Mouse (Mus musculus): ENCODE data around the gene Man1c1.

The Man1c1 gene

DNA sequence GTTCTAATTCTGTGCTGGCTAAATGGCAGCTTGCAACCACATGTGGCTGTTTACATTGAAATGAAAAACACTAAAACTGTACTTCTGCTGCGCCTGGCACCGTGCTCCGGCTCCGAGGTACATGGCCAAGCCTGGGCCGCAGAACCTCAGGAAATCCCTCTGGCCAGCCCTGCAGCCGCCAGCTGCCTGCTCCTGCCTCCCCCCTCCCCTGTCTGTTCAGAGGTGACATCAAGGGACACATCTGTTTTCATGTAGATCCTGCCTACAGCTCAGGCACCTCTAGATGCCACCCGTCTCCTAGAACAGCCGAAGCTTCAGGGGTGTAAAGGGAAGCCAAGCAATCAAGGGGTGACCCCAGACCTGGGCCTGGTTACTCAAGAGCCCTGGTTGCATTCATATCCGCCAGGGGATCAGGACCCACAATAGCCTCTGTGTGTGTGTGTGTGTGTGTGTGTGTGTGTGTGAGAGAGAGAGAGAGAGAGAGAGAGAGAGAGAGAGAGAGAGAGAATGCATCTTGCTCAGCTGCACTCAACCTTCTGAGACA is 145.4 kb downstream of the Man1c1 start:
- CTCF ChIA-PET, result interaction anchor here (0.7 kb wide), 1 partner anchor 138 kb away, joined by 11 read pairs; no protein-coding TSS in a partner anchor

DNA sequence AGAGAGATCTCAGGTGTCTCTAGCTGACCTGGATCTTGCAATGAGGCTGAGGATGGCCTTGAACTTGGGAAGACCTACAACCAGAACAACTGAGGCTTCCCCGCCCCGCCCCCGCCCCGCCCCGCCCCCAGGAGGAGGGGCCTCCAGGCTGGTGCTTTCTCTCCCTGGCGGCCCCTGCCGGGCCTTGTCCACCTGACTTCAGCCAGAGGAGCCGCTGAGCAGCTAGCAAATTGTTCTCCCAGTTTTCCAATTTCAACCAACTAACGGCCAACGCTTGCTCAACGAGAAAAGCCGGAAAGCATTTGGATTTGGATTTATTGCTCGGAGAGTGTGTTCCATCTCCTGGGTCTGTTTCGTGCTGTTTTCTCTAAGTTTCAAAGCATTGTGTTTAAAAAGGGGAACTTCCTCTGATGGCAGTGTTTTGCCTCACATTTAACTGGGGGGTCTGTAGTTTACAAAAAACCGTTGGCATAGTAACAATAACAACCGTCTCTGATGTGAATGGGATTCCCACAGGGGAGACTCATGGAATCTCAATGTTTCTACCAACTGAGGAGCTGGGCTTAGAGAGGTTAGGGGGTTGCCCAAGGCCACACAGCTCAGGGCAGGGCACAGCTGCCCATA is 146.4 kb downstream of the Man1c1 start:
- CTCF ChIA-PET, result interaction anchor here (0.7 to 1.1 kb wide), 2 partner anchors 15 to 139 kb away, joined by 5 to 11 read pairs; no protein-coding TSS in a partner anchor

DNA sequence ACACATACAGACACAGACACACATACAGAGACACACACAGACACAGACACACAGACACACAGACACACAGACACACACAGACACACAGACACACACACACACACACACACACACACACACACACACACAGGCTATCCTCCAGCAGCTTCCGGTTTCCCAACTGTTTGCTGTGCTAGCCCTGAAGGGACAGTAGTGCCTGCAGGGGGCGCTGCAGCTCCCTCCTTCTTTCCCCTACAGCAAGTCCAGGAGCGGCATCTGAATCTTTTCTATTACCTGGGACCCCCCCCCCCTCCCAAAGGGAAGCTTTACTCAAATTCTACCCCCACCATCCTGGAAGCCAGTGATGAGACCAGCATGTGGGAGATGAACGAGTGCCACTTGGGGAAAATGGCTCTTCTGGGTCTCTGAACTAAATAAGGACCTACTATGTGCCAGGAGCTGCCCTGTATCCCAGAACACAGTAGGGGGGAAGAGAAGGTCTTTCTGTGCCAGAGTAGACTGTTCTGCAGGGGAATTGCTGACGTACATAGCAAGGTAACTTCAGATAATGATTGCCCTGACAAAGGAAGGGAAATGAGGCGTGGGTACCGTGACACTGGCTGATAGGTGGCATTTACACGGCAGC is 148.0 kb downstream of the Man1c1 start:
- CTCF ChIA-PET, result interaction anchor here (0.7 kb wide), 1 partner anchor 14 kb away, joined by 6 read pairs; no protein-coding TSS in a partner anchor

DNA sequence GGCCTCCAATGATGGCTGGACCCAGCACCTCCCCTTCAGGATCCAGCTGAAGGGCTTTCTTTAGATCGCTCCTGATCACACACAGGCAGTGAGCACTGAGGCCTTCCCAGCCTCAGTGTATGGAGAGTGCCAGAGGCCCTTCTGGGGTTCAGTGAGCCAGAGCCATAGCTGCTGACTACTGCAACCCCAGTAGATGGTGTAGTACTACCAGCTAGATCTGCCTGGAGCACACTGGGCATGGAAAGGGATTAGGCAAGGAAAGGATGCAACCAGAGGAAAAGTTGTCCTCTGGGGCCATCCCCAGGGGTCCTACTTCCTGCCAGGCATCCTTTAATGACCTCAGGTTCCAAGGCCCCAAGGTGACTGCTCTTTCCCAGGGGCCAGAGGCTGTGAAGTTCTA is 150.5 kb downstream of the Man1c1 start:
- CTCF ChIA-PET, result no interaction called here

DNA sequence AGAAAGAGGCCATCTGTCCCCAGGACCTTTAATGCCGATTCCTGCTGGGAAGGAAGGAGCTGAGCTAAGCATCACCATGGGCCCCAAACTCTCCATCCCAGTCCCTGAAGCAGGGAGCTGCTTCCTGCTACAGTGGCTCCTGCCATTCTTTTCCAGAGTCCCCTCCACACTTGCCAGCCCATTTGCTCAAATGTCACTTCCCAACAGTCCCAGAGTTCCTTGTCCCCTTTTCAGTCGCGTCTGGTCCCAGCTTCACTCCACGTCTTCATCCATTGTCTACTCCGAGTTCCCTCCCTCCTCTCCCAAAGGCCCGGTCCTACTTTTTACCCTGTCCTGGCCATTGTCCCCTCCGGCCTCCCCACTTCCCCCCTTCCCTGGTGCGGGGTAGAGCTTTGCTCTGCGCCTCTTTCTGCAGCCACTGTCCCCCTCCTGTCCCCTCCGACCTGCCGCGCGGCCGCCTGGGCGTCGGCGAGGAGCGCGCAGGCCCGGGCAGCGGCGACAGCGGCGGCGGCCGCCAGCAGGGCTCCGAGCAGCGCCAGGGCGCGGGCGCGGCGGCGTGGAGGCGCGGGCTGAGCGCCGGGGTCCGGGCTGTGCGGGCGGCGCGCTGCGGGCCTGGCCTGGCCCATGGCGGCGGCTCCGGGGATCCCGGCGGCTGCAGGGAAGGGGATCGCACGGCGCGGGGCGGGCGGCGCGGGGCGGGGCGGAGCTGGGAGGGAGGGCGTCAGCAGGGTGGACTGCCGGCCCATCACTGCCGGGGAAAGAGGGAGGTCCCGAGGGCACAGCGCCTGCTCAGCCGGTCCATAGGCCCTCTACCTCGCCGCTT is 152.4 kb downstream of the Man1c1 start, which contains the start of gene Selenon:
Selenon (minus strand) TSS at position 673 of the 823 bp plus-strand sequence.
- CTCF ChIA-PET, result no interaction called here

DNA sequence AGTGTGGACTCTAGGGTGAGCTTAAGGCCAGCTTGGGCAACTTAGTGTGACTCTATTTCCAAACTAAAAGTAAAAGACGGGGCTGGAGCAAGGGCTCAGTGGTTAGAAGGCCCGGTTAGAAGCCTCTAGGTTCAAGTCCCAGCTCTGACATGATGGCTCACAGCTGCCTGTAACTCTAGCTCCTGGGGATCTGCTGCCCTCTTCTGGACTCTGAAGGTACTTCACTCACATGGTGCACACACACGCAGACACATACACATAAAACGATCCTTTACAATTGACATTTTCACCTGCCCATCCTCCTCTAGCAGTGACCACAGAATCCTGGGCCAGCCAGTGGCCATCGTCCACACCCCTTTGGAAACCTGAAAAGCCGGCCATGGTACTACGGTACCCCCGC is 154.2 kb downstream of the Man1c1 start:
- CTCF ChIA-PET, result no interaction called here

DNA sequence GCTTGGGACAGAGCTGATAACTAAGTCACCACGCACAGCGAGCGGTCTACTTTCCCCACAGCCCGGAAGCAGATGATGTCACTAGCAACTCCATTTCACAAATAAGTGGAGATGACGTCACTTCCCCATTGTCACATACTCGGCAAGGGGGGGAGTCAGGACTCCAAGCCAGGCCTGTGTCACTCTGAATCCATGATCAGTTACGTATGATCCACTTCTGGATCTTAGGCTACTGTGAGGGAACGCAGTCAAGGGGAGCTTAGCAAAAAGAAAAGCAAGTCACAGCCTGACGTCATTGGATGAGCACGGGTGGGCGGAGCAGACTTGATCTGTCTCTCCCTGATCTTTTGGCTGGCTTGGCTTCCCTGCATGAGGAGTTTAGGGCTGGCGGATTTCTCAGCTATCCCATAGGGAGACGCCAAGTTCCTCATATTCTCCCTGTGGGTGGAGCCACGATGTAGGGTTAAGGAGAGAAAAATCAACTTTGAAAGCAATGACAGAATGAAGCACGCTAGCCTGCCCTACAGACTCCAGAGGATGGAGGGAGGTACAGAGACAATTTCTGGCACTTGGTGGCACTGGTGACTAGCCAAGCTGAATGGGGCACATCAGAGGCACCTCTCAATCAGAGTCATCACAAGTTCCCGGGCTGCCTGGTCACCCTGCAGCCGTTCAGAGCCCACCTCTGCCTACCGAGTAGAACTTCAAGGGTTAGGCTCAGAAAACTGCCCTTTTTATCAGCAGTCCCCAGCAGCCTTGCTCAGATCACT is 155.7 kb downstream of the Man1c1 start:
- CTCF ChIA-PET, result no interaction called here

DNA sequence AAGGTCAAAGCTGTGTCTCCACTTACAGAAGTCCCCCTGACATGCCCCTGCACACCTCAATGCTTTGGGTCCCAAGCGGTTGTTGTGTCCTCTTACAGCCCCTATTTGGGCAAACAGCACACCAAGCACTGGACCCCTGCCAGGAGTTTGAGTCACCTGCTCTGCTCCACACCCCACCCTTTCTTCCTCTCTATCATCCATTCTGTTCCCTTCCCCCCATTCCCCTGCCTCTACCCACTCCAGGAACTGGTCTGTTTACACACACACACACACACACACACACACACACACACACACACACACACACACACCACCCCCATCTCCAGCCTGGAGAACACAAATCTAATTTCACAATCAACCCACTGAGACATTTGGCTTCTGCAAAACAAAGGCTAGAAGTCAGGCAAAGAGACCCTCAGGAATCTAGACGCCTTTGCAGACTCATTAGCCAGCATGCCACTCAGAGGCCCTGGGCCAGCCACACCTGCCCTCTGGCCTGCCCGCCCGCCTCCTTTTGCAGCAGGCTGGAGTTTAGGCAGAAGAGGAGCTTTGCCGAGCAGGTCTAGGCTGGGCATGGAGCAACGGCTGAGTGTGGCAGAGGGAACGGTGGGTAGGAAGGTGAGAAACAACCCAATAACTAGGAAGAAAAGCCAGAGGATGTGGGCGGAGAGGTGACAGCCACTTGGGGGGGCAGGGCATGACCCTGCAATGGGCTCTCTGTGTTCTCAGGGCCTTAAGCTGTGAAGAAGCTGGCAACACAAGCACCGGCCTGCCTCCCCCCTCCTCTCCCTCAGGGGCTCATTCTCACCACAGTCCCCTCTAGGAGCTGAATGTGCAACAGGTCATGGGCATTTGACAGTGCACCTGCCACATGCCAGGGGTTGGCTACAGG is 157.0 kb downstream of the Man1c1 start:
- CTCF ChIA-PET, result no interaction called here

DNA sequence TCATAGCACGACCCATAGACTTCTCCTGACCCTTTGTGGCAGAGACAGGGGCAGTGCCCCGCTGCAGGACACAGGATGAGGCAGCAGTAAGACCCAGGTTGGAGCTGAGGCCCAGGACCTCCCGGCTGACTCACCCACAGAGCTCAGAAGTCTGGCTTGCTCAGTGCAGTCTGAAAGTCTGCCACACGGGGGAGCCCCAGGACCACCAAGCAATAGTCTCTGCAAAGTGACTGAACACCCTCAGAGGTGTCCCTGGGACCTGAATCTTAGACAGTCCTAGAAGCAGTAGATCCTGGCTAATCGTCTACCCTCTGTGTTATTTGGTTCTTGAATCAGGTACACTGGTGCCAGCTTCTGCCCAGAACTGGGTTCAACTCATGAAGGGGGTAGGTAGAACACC is 160.8 kb downstream of the Man1c1 start:
- CTCF ChIA-PET, result interaction anchor here (1.0 to 4.0 kb wide), 3 partner anchors 14 to 171 kb away, joined by 3 to 22 read pairs (median 5); no protein-coding TSS in a partner anchor

DNA sequence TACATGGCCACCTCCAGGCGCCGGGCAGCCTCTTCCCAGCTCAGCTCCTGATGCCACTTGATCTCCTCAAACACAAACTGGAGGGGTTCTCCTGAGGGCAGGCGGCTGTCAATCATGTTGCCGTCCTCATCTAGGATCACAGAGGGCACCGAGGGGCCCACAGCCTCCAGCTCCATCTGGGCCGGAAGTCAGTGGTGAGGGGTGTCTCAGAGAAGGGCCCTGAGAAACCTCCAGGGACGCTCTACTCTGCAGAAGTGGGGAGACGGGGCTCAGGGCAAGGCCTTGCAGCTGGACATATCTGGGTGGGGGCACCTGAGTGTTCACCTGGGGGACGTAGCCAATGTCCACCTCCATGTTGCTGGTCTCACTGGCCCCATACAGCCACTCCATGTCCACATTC is 161.4 kb downstream of the Man1c1 start:
- CTCF ChIA-PET, result interaction anchor here (1.0 to 4.0 kb wide), 3 partner anchors 14 to 171 kb away, joined by 3 to 22 read pairs (median 5); no protein-coding TSS in a partner anchor

DNA sequence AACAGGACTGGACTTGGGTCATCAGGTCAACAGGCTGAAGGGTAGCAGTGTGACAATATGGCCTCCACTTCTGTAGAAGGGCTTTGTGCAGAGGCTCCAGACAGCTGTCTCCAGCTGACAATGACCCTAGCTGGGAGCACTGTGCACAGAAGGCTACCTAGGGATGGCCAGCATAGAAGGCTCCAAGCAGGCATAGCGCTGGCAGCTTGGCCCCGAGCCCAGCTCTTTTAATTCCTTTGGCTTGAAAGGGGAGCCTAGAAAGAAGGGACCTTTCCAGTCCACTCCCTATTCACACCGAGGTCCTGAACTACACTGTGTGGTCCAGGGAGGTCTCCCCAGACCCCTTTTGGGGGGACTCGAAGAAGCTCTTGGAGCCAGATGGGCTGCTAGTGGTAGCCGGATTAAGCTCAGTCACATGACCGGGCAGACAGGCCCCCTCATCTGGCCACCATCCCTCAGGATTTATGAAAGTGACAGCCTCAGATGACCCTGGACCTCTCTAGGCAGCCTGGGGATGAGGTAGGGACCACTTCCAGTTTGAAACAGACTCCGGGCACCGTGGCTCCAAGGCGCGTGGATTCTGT is 165.0 kb downstream of the Man1c1 start:
- CTCF ChIA-PET, result interaction anchor here (0.8 kb wide), 1 partner anchor 24 kb away, joined by 3 read pairs; no protein-coding TSS in a partner anchor

DNA sequence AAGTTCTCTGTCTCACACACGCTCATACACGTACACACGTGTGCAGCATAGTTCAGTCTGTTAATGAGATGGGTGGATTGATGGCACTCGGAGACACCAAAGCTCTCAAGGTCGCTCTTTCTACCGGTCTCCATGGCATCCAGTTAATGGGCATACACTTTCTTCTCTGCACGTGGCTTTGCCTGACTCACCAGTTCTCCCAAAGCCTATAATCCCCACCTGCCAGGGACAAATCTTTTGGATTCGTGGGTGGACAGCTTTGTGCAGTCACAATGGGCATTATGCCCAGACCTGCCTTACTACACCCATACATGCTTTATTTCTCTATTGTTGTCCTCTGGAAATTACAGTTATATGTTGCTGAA is 168.3 kb downstream of the Man1c1 start:
- CTCF ChIA-PET, result interaction anchor here (0.6 kb wide), 2 partner anchors 39 to 238 kb away, joined by 3 to 5 read pairs; no protein-coding TSS in a partner anchor

DNA sequence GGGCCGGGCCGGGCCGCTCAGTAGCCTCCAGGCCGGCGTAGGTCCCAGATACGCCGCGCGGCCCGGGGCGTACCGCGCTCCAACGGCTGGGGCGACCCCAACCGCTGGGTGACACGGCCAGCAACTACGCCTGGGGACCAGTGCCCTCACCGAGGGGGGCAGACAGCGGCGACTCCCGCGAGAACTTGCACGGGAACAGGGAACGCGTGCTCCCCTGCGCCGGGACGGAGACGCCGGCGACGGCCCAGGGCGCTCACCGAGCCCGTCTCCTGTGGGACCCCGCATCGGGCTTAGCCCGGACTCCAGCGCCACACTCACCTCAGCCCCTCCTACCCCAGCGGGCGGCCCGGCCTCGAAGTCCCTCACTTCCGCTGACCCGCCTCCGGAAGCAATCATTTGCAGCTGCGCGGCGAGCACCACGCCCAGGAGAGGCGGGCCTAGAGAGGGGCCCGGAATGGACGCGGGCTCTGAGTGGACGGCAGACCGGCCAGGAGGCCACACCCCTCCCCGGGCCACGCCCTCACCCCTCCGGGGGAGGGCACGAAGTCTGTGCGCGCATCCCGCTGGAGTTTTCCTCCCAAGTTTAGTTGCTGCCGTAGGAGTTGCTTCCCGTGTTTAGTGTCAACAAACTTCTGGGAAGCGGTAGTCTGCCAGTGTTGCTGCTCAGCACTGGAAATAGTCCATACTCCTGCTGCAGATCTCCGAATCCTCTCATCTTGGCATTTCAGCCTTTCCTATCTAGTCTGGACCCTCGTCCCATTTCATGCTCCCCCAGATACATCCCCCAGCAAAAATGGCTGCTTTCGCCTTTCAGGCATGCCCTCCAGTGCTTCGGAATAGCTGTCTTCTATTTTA is 168.9 kb downstream of the Man1c1 start, which contains the start of gene Mtfr1l:
Mtfr1l (minus strand) TSS at position 456 of the 855 bp plus-strand sequence.
- CTCF ChIA-PET, result interaction anchor here (0.6 kb wide), 2 partner anchors 38 to 238 kb away, joined by 3 to 5 read pairs; no protein-coding TSS in a partner anchor

DNA sequence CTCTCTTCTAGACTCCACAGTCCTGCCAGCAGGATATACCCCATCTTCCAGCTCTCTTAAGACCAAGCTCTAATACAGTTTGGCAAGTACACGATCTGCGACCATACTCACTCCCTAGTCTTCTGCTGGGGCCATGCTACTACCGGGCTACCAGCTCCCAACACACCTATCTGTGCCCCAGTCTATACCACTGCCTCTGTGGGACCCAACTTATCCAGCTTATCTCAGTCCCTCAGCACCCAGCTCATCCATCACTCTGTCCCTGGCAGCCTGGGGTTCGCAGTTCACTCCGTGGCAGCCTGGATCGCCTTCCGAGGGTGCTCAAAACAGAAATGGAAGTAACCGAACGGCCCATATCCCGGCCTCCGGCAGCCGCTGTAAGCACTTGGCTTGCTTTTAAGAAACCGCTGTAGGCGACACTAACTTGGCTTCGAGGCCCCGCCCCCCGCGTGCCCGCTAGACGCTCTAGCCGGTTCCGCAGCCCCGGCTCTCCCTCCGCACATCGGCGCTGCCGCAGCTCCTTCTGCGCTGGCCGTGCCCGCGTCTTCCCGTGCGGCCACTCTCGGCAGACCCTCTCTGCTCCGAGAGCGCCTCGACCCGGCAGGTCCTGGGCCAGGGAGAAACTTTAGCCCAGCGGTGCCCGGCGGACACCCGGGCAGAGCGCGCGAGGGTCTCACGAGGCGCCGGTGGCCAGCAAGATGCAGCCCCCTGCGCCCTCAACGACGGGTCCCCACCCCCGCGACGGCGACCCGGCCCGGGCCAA is 169.8 kb downstream of the Man1c1 start:
- CTCF ChIA-PET, result interaction anchor here (0.5 to 0.7 kb wide), 2 partner anchors 16 to 139 kb away, joined by 3 to 5 read pairs; no protein-coding TSS in a partner anchor

DNA sequence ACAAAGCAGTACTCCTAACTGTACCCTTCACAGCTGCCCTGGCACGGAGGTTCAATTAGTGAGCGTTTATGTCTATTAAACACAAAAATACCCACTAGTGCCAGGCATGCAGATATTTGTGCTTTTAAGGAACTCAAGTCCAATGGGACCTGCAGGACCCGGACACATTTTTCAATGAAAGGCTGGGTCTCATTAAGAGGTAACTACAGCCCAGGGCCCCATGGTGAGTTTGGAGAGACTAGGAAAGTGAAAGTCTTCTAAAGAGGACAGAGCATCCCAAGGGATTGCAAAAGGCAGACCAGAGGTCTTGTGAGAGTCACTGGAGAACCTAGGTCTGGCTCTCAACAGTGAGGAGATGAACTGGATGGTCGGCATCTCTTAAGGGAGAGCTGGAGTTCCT is 170.7 kb downstream of the Man1c1 start:
- CTCF ChIA-PET, result interaction anchor here (0.7 kb wide), 1 partner anchor 139 kb away, joined by 3 read pairs; no protein-coding TSS in a partner anchor

DNA sequence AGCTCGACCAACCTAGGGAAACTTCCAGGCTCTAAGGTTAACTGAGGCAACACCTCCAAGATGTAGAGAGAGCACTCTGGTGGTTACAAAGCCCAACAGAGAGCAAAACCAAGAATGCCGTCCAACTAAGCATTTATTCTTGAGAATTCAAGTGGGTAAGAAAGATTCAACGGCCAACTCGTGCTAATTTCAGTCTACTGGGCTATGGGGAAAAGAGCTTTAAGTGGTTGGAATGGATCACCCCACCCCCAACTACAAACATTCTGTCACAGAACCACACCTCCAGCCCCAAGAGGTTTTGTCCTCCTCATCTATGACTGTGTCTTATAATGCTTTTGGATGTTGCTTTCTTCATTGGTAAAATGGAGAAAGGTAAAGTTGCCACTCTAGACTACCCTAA is 171.2 kb downstream of the Man1c1 start:
- CTCF ChIA-PET, result no interaction called here

DNA sequence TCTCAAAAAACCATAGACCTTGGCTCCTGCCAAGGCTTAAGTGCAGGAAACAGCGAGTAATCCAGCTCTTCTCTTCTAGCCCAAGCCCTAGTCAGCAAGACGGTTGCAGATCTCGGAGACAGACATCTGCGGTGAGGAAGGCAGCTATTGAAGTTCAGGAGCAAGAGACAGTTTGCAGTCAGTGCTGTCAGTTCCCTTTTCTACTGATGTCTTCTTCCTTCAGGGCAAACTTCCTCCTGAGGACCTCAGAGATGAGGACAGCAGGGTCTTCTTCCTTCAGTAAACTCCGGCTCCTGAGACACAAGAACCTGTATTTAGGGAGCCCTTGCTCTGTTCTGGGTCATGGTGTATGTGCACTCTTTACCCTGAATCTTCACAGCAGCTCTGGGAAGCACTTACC is 177.9 kb downstream of the Man1c1 start:
- CTCF ChIA-PET, result no interaction called here

DNA sequence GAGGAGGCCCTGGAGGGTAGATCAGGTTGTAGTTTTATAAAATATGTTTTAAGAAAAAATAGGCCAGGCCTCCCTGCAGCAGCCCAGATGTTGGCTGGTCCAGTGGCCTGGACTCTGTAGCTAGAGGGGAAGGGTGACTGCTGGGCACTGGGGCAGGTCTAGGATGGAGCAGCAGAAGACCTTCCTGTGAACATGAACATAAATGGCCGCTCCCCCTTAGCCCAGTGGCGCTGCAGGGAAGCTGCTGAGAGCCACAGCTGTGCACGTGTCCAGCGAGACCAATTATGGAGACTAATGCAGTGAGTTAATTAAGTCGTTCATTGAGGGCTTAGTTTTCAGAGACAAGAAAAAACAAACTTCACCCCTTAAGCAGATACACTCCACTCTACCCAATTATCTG is 178.3 kb downstream of the Man1c1 start:
- CTCF ChIA-PET, result no interaction called here

Data from spleen, embryonic (tissue).